Mouse (Mus musculus) adrenal gland, adult 18-20 months (tissue): ENCODE measurements around the gene Parvb. TPM values are rescaled to one million over a fixed set of nuclear protein-coding genes. Genes with fewer than 3 reads are reported as not detected.
A peak's percentile ranks its signal among the peaks of the same experiment; 100 is the strongest.

Experiments used
- DNase-seq, 2 experiments: peaks; one replicate each; pipeline ENCODE4 v3.0.0; 2021 to 2022; ENCODE audit warnings: low spot score in 2 of 2
- long read RNA-seq, 2 experiments: library from polyadenylated mRNA; stranded (forward); transcript quantifications; one replicate each; pipeline ENCODE4 v2.0.0; 2021
- total RNA-seq, 2 experiments: library from RNA; stranded (reverse); gene quantifications; 1 replicate in 1 of 2; 2 replicates in 1 of 2; pipeline ENCODE4 v1.2.3; 2021

Parvb gene
- total RNA-seq: 10 to 100 TPM; 15.6 to 24.9 TPM
- long read RNA-seq, experiment 1, partial matches to known transcripts: 0 of 1 reads
- long read RNA-seq, experiment 1, other reads (novel, unspliced or antisense): 1 of 1 reads
- long read RNA-seq, experiment 2, partial matches to known transcripts: 1 of 6 reads
- long read RNA-seq, experiment 2, other reads (novel, unspliced or antisense): 4 of 6 reads

DNA sequence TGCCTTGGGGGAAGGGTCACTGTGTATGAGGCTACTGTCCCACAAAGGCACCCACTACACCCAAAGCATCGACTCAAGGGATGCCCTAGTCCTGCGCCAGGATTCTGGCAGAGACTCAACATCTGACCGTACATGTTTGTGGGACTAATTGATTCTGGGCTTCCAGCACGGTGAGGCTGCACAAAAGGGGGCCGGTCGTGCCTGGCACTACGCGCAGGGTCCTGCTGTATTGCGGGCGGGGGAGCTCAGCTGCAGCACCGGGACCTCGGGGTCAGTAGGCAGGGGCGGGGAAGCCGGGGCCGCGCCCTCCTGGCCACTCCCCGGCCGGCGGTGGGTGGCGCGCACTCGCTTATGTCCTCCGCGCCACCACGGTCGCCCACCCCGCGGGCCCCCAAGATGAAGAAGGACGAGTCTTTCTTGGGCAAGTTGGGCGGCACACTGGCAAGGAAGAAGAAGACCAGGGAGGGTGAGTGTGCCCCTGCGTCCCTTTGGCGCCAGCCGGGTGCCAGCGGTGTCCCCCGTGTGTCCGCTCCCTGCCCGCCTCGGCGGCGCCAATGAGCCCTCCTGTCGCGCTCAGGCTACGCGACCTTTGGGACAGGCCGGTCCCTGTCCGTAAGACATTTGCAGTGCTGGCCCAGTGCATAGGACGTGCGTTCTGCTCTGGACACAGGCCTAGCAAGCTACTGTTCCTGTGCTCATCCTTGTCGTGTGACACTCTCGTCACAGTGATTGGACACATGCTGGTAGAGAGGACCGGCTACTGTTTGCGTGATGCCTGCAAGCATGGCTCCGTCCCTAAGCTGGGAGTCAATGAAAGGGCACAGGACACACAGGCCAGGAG, at the start of gene Parvb:
Parvb (plus strand) TSS at position 323 of the 841 bp plus-strand sequence.
- DNase-seq: peak; percentile 62 to 71

GRCm38 (mm10) chr15:84183967-84184366, 47.9 kb upstream of the Parvb start:
- DNase-seq: no peak

DNA sequence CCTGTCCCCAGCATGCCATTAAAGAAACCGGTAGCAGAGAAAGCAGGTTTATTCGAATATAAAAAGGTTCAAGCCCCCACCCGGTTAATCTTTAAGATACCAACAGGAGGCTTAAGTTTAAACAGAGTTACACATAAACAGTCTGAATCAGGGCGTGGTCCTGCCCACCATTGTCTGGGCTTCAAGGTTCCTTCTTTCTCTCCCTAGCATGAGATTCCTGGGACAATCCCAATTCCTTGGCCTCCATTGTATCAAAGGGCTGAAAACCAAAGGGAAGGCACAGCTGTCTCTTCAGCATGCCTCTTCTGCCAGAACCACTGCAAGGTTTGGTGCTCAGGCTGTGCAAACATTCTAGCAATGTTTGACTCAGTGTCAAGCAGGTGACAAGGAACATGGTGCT, 45.6 kb upstream of the Parvb start:
- DNase-seq: no peak

DNA sequence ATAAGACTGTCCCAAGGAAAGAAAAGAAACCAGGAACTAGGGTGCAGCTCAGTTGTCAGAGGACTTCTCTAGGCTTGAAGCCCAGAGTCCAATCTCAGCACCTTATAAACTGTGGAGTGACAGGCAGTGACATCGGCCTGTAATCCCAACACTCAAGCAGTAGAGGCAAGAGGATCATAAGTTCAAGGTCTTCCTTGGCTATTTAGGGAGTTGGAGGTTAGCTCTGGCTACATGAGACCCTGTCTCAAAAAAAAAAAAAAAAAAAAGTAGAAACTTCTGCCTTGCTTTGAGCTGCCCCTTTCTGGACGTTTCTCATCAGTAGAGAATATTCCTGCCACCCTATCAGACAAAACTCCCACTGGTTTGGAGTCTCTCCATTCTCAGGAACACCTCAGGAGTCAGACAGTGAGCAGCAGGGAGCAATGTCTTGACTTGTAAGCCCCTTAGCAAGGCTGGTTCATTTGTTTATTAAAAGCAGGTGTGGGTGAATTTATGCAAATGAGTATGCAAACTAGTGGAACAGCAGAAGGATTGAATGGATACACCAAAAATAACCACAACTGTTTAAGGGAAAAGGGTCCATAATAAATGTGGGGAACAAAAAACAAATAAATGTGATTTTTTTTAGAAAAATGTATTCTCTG, 42.8 kb upstream of the Parvb start:
- no peak for DNase-seq

- no peak for DNase-seq
Measured at GRCm38 (mm10) chr15:84189881-84190280, 42.0 kb upstream of the Parvb start.

- no peak for DNase-seq
Measured at GRCm38 (mm10) chr15:84191724-84192057, 40.2 kb upstream of the Parvb start.

DNA sequence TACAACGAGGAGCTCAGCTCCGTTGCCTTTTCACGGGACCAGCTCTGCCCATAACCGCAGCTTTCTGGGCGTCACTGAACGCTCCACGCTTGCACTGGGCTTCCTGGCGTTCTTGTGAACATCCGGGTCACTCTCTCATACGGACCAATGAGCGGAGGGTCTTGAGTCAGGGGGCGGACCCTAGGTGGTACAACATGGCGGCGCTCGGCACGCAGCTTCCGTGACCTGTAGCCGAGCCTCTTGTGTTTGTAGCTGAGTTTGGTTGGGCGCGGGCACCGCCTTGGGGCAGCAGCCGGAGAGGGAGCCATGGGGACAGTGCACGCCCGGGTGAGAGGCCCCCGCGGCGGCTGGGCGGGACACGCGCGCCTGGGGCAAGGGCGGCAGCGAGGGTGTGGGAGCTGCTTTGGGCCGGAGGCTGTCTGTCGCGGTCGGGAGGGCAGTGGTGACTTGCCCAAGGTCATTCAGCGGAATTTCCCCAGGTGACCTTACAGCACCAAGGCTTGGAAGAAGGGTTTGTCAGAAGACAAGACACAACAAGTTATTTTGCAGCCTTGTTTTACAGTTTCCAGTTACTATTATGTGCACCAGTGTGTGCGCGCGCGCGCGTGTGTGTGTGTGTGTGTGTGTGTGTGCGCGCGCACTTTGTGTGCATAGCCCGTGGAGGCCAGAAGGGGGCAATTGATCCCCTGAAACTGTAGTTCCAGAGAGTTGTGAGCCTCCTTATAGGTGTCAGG, 39.6 kb upstream of the Parvb start, which contains the start of gene Samm50:
Samm50 (plus strand) TSS at position 184 of the 734 bp plus-strand sequence.
- DNase-seq: peak; percentile 79

DNA sequence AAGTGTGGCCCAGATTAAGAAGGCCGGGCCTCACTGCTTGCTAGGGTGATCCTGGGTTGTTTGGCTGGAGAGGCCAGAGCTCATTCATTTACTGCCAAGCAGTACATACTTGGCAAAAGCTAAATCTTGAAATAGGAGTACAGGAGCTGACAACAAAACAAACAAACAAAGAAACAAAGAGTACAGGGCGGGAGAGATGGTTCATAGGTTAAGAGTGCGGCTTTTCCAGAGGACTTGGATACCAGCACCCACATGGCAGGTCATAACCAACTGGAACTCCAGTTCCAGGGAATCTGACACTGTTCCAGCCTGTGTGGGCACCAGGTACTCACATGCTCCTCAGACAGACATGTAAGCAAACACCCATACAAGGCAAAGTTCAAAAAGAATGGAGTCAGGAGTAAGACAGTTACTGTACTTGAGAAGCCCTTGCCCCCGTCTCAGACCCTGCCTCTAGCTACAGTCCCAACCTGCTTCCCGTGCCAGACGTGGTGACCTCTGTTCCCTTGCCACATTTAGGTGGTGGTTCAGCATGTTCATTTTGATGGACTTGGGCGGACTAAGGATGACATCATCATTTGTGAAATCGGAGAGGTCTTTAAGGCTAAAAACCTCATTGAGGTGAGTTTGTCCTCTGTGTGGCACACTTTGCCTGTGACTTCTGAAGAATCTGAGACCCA, 35.2 kb upstream of the Parvb start:
- DNase-seq: no peak

GRCm38 (mm10) chr15:84207327-84207726, 24.5 kb upstream of the Parvb start:
- DNase-seq: no peak

GRCm38 (mm10) chr15:84209517-84210412, 22.1 kb upstream of the Parvb start:
- DNase-seq: no peak

DNA sequence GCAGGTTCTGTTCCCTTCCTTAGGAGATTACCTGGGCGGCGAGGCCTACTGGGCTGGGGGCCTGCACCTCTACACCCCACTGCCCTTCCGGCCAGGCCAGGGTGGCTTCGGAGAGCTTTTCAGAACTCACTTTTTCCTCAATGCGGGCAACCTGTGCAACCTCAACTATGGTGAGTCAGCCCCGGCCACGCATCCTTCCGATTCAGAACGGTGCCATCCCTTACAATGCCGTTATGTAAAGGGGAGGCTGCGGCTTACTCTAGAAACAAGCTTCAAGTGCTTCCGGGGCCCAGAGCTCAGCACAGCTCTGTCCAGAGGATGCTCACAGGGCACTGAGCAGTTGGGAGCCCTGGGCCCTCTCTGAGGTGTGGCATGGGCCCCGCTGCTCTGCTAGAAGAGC, 21.4 kb upstream of the Parvb start:
- DNase-seq: no peak

GRCm38 (mm10) chr15:84210941-84211340, 20.9 kb upstream of the Parvb start:
- DNase-seq: no peak

GRCm38 (mm10) chr15:84211564-84211963, 20.3 kb upstream of the Parvb start:
- DNase-seq: no peak

DNA sequence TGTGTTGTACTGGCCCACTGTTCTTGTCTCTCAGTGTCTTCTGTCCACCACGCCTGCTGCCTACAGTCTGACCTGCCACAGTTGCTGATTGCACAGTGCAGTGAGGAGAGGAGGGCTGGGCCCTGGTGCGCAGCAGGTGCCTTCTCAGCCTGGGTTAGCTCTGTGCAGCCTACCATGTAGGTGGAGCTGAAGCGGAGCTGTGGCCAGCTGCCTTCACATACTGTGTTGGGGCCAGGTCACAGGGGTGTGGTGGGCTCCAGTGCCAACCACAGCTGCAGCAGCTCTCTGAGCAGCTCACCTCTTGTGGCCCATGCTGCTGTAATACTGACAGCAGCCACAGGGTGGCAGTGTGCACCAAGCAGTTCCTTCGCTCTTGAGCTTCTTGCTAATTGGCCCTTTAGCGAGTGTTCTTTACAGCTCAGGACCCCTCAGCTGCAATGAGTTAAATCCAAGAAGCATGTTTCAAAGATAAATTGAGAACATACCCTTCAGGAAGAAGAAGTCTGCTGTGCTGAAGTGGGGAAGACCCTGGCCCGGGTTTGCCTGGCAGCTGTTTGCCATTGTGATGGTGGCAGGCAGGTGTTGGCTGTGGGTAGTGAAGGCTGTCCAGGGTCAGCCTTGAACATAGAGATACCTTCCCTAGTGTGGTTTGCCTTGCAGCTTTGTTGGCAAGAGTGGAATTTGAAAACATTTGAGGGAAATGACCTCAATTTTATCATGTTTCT, 19.6 kb upstream of the Parvb start:
- DNase-seq: peak; percentile 88 to 89

DNA sequence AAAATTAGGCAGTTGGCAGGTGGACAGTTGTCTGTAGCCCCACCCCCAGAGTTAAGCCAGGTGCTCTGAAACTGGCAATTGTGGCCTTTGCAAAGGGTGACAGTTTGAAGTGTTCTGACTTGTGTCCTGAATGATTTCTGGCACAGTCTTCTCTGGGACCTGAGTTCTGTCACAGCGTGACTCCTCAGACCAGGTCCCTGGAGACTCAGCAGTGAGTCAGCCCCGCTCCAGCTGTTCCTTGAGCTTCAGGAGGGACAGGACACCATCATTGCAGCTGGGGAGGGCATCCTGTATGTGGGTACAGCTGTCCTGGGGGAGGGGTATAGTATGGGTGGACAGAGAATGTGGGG, 19.1 kb upstream of the Parvb start:
- DNase-seq: no peak

DNA sequence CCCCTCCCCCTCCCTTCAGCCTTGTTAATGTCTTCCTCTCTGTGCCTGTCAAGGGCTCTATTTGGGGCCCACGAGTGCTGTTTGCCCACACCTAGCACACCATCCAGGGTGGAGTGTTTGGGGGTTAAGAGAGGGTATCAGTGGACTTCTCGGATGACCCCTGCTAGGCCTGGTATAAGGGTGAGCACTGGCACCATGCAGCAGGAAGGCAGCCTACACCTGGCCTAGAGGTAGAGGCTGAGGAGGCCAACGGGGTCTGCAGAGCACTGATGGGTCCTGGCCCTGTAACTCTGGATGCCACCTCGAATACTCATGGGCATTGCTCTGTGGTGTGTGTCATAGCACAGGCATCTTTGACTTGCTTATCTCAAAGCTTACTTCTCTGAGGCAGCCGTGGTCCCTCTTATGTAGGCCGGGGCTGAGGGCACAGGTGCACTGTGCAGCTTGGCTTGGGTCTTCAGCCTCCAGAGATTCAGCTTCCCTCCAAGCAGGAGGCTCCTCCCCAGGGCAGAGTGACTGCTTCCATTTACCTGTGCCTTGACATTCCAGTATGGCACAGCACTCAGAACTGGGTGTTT, 18.6 kb upstream of the Parvb start:
- DNase-seq: no peak

DNA sequence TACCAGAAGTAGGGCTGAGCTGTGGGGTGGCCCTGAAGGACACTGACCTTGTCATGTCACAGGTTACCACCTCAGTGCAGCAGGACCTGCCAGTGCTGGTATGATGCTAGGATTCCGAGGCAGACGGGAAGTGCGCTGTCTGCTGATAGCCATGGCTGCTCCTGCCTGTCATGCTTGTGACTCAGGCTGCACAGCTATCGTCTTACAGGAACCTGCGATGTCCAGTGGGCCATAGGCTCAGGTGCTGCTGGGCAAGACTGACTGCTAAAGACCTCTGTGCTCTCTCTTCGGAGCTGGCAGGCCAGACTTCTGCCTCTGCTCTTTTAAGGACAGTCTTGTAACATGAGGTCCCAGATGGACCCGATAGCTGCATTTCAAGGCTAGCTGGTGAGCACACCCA, 17.4 kb upstream of the Parvb start:
- no peak for DNase-seq

DNA sequence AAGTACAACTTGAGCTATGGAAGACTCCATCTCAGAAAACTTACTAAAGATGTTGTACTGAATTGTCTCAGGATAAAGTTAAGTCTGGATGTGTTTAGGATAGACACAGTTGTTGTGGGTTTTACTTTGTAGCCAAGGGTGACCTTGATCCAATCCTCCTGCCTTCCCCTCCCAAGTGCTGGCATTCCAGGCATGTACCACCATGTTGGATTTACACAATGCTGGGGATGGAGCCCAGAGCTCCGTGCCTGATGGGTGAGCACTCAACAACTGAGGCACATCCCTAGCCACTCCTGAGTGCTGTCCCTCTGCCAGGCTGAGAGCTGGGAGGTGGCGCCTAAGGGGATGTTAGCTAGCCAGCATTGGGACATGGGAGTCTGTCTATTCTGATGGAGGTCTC, 16.6 kb upstream of the Parvb start:
- DNase-seq: no peak

DNA sequence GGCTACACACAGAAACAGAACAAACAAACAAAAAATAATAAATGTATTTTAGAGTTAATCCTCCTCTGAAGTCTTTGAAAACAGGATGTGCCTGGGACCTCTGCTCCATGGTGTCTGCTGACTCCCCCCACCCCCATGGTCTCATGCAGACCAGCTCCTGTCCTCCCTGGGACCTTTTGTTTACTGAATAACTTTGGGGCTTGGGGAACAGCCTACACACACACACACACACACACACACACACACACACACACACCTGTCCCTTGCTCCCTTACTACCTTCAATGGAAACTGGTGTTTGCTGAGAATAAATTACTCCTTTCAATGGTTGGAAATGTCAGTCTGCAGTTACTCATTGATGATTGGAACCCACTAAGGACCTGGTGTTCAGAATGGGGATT, 15.8 kb upstream of the Parvb start:
- DNase-seq: no peak
